Mouse (Mus musculus) thymus, adult 2 months (tissue): ENCODE results near the gene Rdh13. TPM values are rescaled to one million over a fixed set of nuclear protein-coding genes. Genes with fewer than 3 reads are reported as not detected.

ENCODE experiments used
- DNase-seq: peaks from one replicate; pipeline ENCODE4 v3.0.0; 2021
- H3K27ac ChIP-seq: fragments of 200-500 bp; 2 replicates; pipeline ENCODE4 v1.5.1; 2012; ENCODE audit warnings: low read length, control low read depth; ENCODE audit not compliant: control insufficient read depth, insufficient read depth
- H3K27me3 ChIP-seq: fragments of 200-500 bp; 2 replicates; pipeline ENCODE4 v1.6.1; 2012; ENCODE audit warnings: mild to moderate bottlenecking, low read length, moderate library complexity, mixed read lengths; ENCODE audit not compliant: control insufficient read depth, insufficient read depth
- H3K36me3 ChIP-seq: fragments of 200-500 bp; 2 replicates; pipeline ENCODE4 v1.6.1; 2012; ENCODE audit warnings: mild to moderate bottlenecking, low read length, moderate library complexity; ENCODE audit not compliant: control insufficient read depth, insufficient read depth
- H3K4me1 ChIP-seq: fragments of 200-500 bp; replicated peaks from 2 replicates; pipeline ENCODE4 v1.6.1; 2012; ENCODE audit warnings: low read length; ENCODE audit not compliant: control insufficient read depth, insufficient read depth
- H3K4me3 ChIP-seq: fragments of 200-500 bp; 2 replicates; pipeline ENCODE4 v1.5.1; 2012; ENCODE audit warnings: mild to moderate bottlenecking, low read length, control low read depth, moderate library complexity; ENCODE audit not compliant: control insufficient read depth, insufficient read depth
- CTCF ChIP-seq: fragments of 200-500 bp; IDR thresholded peaks from 2 replicates; pipeline ENCODE4 v1.5.1; 2012; ENCODE audit warnings: mild to moderate bottlenecking, control low read depth, low read length, moderate library complexity, borderline replicate concordance; ENCODE audit not compliant: control insufficient read depth, poor library complexity, insufficient read depth; ENCODE audit errors: extremely low read depth
- POLR2A ChIP-seq: fragments of 200-500 bp; IDR thresholded peaks from 2 replicates; pipeline ENCODE4 v1.6.1; 2012; ENCODE audit warnings: mild to moderate bottlenecking, low read length, control low read depth, moderate library complexity; ENCODE audit not compliant: control insufficient read depth, poor library complexity, insufficient read depth; ENCODE audit errors: extremely low read depth
- WGBS: fragments of 180-500 bp; shearing (Covaris S2); methylation state at CpG from one replicate; pipeline ENCODE4 v1.1.7; 2018; 5-methylcytosine and 5-hydroxymethylcytosine counted together
- polyA plus RNA-seq: library from polyadenylated mRNA; depleted of rRNA; stranded (reverse); fragments of >200 nt; gene quantifications from 2 replicates; pipeline ENCODE4 v1.2.3, GENCODE M21; 2012

Rdh13 gene
- polyA plus RNA-seq, 1 experiment = 9.1 TPM

GRCm38 (mm10) chr7:4464194-4464824 lies 18.9 kb upstream of the Rdh13 start:
- H3K27me3 ChIP-seq = no peaks in the 10 kb centered on the region
- H3K4me3 ChIP-seq = no peak overlapping the region
- no peak for TF ChIP-seq POLR2A
- no peak for TF ChIP-seq CTCF
- WGBS = 24% methylated on average over 12 of the region's 12 CpGs
- no peak for DNase-seq
- no peaks in the 10 kb centered on the region for H3K36me3 ChIP-seq
- no peak overlapping the region for H3K27ac ChIP-seq
- H3K4me1 ChIP-seq = peaks cover 4% of the 10 kb centered on the region

GRCm38 (mm10) chr7:4460576-4461434 lies 15.4 kb upstream of the Rdh13 start, which contains the start of gene Eps8l1:
TSS of gene Eps8l1 (plus strand) at chr7:4460674.
- peak within 1 kb of the TSS; percentile 90 for H3K27ac ChIP-seq
- TF ChIP-seq POLR2A = no peak
- no peak for TF ChIP-seq CTCF
- no peaks in the 10 kb centered on the region for H3K36me3 ChIP-seq
- WGBS = 57% methylated on average over 14 of the region's 16 CpGs
- H3K27me3 ChIP-seq = no peaks in the 10 kb centered on the region
- peak within 1 kb of the TSS; percentile 71 for H3K4me3 ChIP-seq
- DNase-seq = no peak
- H3K4me1 ChIP-seq = peaks cover 4% of the 10 kb centered on the region

GRCm38 (mm10) chr7:4452644-4453043 lies 7.2 kb upstream of the Rdh13 start:
- Histone ChIP-seq H3K36me3 (no peaks in the 10 kb centered on the region), H3K4me3 (no peak overlapping the region), H3K4me1 (no peaks in the 10 kb centered on the region), H3K27ac (no peak overlapping the region), H3K27me3 (no peaks in the 10 kb centered on the region)
- no peak for DNase-seq
- WGBS = 78% methylated on average over 4 of the region's 4 CpGs
- TF ChIP-seq POLR2A = no peak
- TF ChIP-seq CTCF = no peak

GRCm38 (mm10) chr7:4449211-4449610 lies 3.8 kb upstream of the Rdh13 start:
- no peaks in the 10 kb centered on the region for H3K27me3 ChIP-seq
- no peak overlapping the region for H3K27ac ChIP-seq
- no peak for TF ChIP-seq POLR2A
- TF ChIP-seq CTCF = no peak
- H3K36me3 ChIP-seq = no peaks in the 10 kb centered on the region
- H3K4me3 ChIP-seq = no peak overlapping the region
- peaks cover 3% of the 10 kb centered on the region; the same call in 1 of the 2 replicates for H3K4me1 ChIP-seq
- no peak for DNase-seq
- WGBS = 12% methylated on average over 2 of the region's 2 CpGs

GRCm38 (mm10) chr7:4448439-4448838 lies 3.0 kb upstream of the Rdh13 start:
- Histone ChIP-seq H3K27me3 (no peaks in the 10 kb centered on the region), H3K4me3 (no peak overlapping the region), H3K36me3 (no peaks in the 10 kb centered on the region), H3K4me1 (peaks cover 3% of the 10 kb centered on the region; the same call in 1 of the 2 replicates), H3K27ac (no peak overlapping the region)
- DNase-seq = no peak
- TF ChIP-seq POLR2A = no peak
- TF ChIP-seq CTCF = no peak
- 90% methylated on average over 3 of the region's 3 CpGs for WGBS

- H3K27me3 ChIP-seq = no peaks in the 10 kb centered on the region
- TF ChIP-seq POLR2A = no peak
- no peak for TF ChIP-seq CTCF
Measured at GRCm38 (mm10) chr7:4447138-4447537, 1.7 kb upstream of the Rdh13 start.

More at GRCm38 (mm10) chr7:4447138-4447537, 1.7 kb upstream of the Rdh13 start:
- no peak overlapping the region for H3K4me3 ChIP-seq
- H3K4me1 ChIP-seq = peaks cover 3% of the 10 kb centered on the region; the same call in 1 of the 2 replicates
- DNase-seq = no peak
- no peak overlapping the region for H3K27ac ChIP-seq
- 18% methylated on average over 1 of the region's 1 CpGs for WGBS
- no peaks in the 10 kb centered on the region for H3K36me3 ChIP-seq
